Mouse (Mus musculus): ENCODE results near the gene Ampd2. TPM values are rescaled to one million over a fixed set of nuclear protein-coding genes. Genes with fewer than 3 reads are reported as not detected.

Ampd2 gene
- polyA plus RNA-seq (2014; fragmentation: Illumina TruSeq; extraction: RNeasy Lipid Tissue Mini Kit (QIAGEN cat#74804); ENCODE audit: low read depth, low replicate concordance): 41.3 TPM

DNA sequence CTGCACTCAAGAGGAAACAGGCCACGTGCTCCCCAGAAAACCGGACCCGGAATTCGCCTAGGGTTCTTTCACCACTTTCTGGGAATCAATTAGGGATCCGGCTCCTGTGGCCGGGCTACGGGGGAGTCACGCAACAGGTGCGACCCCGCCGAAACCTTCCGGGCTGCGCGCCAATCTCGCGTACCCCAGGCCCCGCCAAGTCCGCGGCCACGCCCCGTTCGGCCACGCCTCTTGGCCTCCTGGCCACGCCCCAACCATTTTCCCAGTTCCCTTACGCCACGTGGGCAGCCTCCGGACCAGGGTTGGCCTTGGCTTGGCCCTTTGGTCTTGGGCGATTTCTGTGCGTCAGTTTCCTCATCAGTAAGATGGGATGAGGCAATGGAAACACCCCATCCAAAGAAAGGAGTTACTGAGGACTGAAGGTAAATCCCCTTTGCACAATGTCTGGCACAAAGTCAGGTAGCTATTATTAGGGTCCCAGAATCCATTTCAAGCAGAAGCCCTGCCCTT lies at the start of gene Ampd2:
TSS of gene Ampd2 (minus strand) at position 182 of the 510 bp plus-strand sequence.

DNA sequence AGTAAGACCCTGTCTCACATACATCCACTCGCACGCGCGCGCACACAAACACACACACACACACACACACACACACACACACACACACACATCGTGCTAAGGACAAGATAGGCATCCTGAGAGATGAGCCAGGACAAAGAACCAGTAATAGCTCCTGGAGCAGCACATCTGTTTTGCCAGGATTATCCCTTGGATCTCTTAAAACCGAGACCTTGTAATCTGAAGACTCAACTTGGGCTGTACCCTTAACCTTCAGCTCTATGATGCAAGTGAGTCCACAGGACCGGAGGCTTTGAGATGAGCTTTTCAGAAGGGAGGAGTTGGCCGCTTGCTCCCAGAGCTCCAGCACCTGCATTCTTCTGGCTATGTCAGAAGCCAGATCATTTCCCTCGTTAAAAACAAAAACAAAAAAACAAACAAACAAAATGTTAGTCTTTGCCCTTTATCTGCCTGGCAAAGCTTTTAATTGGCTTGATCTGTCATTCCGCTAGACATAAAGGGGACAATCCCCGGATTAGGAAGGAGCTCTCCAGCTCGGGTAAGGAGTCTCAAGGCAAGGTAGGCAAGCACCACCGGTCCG lies 6.2 kb upstream of the Ampd2 start, which contains the start of gene Gnat2:
TSS of gene Gnat2 (plus strand) at position 254 of the 580 bp plus-strand sequence.

DNA sequence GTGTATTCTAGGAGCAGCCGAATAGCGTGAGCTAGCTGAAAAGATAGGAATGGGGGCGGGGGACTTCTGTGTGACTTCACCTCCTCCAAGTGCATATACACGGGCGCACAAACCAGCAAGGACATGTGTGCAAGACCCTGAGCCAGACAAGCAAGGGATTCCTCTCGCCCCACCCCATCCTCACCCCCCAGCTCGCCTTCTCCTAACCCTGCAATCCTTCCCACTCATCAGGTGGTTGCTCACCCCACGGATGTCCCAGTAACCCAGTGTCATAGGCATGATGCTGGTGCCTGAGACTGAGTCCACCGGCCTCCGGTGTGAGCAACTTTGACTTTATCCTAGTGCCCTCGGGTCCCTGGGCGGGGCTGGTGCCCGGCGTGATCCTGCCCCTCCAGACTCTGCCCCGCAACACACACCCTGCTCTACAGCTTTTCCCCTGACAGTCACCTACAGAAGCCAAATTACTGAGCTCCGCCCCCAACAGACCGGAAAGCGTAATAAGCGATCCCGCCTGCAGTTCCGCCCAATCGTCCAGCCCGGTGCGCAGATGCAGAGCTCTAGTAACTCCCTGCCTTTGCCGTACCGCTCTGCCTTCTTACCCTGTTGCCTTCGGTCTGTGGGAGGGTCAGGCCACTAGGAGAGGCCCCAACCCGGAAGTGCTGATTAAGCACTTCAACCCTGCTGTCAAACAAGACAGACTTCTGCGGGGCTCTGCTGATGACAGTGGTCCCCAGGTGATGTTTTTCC lies 41.9 kb downstream of the Ampd2 start, which contains the start of gene Gstm4:
TSS of gene Gstm4 (minus strand) at position 501 of the 747 bp plus-strand sequence.

Other genes starting within 250 kb of the Ampd2 start
- gene Eps8l3, start 209.4 kb downstream of the Ampd2 start, polyA plus RNA-seq (2014; fragmentation: Illumina TruSeq; extraction: RNeasy Lipid Tissue Mini Kit (QIAGEN cat#74804); ENCODE audit: low read depth, low replicate concordance): not detected
- 56.1 TPM for gene Gstm5, start 190.8 kb downstream of the Ampd2 start, polyA plus RNA-seq (2014; fragmentation: Illumina TruSeq; extraction: RNeasy Lipid Tissue Mini Kit (QIAGEN cat#74804); ENCODE audit: low read depth, low replicate concordance)
- gene Gstm7, start 154.8 kb downstream of the Ampd2 start, polyA plus RNA-seq (2014; fragmentation: Illumina TruSeq; extraction: RNeasy Lipid Tissue Mini Kit (QIAGEN cat#74804); ENCODE audit: low read depth, low replicate concordance): 18.4 TPM
- gene Gstm6, start 142.9 kb downstream of the Ampd2 start, polyA plus RNA-seq (2014; fragmentation: Illumina TruSeq; extraction: RNeasy Lipid Tissue Mini Kit (QIAGEN cat#74804); ENCODE audit: low read depth, low replicate concordance): 3.8 TPM
- gene Gstm3, start 117.4 kb downstream of the Ampd2 start, polyA plus RNA-seq (2014; fragmentation: Illumina TruSeq; extraction: RNeasy Lipid Tissue Mini Kit (QIAGEN cat#74804); ENCODE audit: low read depth, low replicate concordance): not detected
- 96.4 TPM for gene Gstm2, start 100.2 kb downstream of the Ampd2 start, polyA plus RNA-seq (2014; fragmentation: Illumina TruSeq; extraction: RNeasy Lipid Tissue Mini Kit (QIAGEN cat#74804); ENCODE audit: low read depth, low replicate concordance)
- gene Gstm1, start 68.7 kb downstream of the Ampd2 start, polyA plus RNA-seq (2014; fragmentation: Illumina TruSeq; extraction: RNeasy Lipid Tissue Mini Kit (QIAGEN cat#74804); ENCODE audit: low read depth, low replicate concordance): 91.0 TPM
- gene Gstm4, start 41.8 kb downstream of the Ampd2 start, polyA plus RNA-seq (2014; fragmentation: Illumina TruSeq; extraction: RNeasy Lipid Tissue Mini Kit (QIAGEN cat#74804); ENCODE audit: low read depth, low replicate concordance): 5.8 TPM
- 19.2 TPM for gene Gnat2, start 6.1 kb upstream of the Ampd2 start, polyA plus RNA-seq (2014; fragmentation: Illumina TruSeq; extraction: RNeasy Lipid Tissue Mini Kit (QIAGEN cat#74804); ENCODE audit: low read depth, low replicate concordance)
- 444 TPM for gene Gnai3, start 59.5 kb upstream of the Ampd2 start, polyA plus RNA-seq (2014; fragmentation: Illumina TruSeq; extraction: RNeasy Lipid Tissue Mini Kit (QIAGEN cat#74804); ENCODE audit: low read depth, low replicate concordance)
- not detected for gene Gpr61, start 68.2 kb upstream of the Ampd2 start, polyA plus RNA-seq (2014; fragmentation: Illumina TruSeq; extraction: RNeasy Lipid Tissue Mini Kit (QIAGEN cat#74804); ENCODE audit: low read depth, low replicate concordance)
- 12.4 TPM for gene Amigo1, start 99.7 kb upstream of the Ampd2 start, polyA plus RNA-seq (2014; fragmentation: Illumina TruSeq; extraction: RNeasy Lipid Tissue Mini Kit (QIAGEN cat#74804); ENCODE audit: low read depth, low replicate concordance)
- 3.5 TPM for gene Cyb561d1, start 114.6 kb upstream of the Ampd2 start, polyA plus RNA-seq (2014; fragmentation: Illumina TruSeq; extraction: RNeasy Lipid Tissue Mini Kit (QIAGEN cat#74804); ENCODE audit: low read depth, low replicate concordance)
- 0.82 TPM for gene Atxn7l2, start 124.3 kb upstream of the Ampd2 start, polyA plus RNA-seq (2014; fragmentation: Illumina TruSeq; extraction: RNeasy Lipid Tissue Mini Kit (QIAGEN cat#74804); ENCODE audit: low read depth, low replicate concordance)
- gene Sypl2, start 140.0 kb upstream of the Ampd2 start, polyA plus RNA-seq (2014; fragmentation: Illumina TruSeq; extraction: RNeasy Lipid Tissue Mini Kit (QIAGEN cat#74804); ENCODE audit: low read depth, low replicate concordance): 0.64 TPM
- gene Psma5, start 170.3 kb upstream of the Ampd2 start, polyA plus RNA-seq (2014; fragmentation: Illumina TruSeq; extraction: RNeasy Lipid Tissue Mini Kit (QIAGEN cat#74804); ENCODE audit: low read depth, low replicate concordance): 124 TPM
- 25.0 TPM for gene Sort1, start 197.4 kb upstream of the Ampd2 start, polyA plus RNA-seq (2014; fragmentation: Illumina TruSeq; extraction: RNeasy Lipid Tissue Mini Kit (QIAGEN cat#74804); ENCODE audit: low read depth, low replicate concordance)

Data from adrenal gland, adult 10 weeks (tissue).